Mouse (Mus musculus) urinary bladder, adult 2 months (tissue): Measurements from ENCODE around the gene Smarcb1. TPM values are rescaled to one million over a fixed set of nuclear protein-coding genes. Genes with fewer than 3 reads are reported as not detected.
"Not testable (repeated sequence)": the region's sequence is repeated elsewhere in the genome, so short reads cannot be mapped to it uniquely, and the experiment has no call there.

ENCODE experiments used
- DNase-seq: peaks from one replicate; pipeline ENCODE4 v3.0.0; 2022; ENCODE audit warnings: low spot score
- polyA plus RNA-seq: library from polyadenylated mRNA; depleted of rRNA; stranded (reverse); fragments of >200 nt; gene quantifications from 2 replicates; pipeline ENCODE4 v1.2.3, GENCODE M21; 2012

The Smarcb1 gene
- polyA plus RNA-seq, 1 experiment = 41.7 TPM

- no peak for DNase-seq
Measured at GRCm38 (mm10) chr10:75889406-75890153, 31.8 kb downstream of the Smarcb1 start.

GRCm38 (mm10) chr10:75887504-75887903 is 33.9 kb downstream of the Smarcb1 start:
- DNase-seq = not testable (repeated sequence)

GRCm38 (mm10) chr10:75884742-75885141 is 36.7 kb downstream of the Smarcb1 start:
- DNase-seq = no peak

DNA sequence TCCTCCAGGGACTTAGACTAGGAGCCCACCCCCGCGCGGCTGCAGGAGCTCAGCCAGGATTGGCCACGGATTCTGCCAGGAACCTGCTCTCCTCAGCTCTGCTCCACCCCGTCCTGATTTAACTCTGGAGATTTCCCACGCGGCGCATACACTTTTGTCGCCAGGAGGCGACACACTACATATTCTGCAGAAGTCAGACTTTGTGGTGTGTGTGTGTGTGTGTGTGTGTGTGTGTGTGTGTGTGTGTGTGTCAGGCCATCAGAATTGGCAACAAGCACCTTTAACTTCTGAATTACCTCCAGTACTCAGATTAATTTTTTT is 38.2 kb downstream of the Smarcb1 start:
- DNase-seq = peak; percentile 58

GRCm38 (mm10) chr10:75882433-75883231 is 38.8 kb downstream of the Smarcb1 start:
- DNase-seq = no peak

DNA sequence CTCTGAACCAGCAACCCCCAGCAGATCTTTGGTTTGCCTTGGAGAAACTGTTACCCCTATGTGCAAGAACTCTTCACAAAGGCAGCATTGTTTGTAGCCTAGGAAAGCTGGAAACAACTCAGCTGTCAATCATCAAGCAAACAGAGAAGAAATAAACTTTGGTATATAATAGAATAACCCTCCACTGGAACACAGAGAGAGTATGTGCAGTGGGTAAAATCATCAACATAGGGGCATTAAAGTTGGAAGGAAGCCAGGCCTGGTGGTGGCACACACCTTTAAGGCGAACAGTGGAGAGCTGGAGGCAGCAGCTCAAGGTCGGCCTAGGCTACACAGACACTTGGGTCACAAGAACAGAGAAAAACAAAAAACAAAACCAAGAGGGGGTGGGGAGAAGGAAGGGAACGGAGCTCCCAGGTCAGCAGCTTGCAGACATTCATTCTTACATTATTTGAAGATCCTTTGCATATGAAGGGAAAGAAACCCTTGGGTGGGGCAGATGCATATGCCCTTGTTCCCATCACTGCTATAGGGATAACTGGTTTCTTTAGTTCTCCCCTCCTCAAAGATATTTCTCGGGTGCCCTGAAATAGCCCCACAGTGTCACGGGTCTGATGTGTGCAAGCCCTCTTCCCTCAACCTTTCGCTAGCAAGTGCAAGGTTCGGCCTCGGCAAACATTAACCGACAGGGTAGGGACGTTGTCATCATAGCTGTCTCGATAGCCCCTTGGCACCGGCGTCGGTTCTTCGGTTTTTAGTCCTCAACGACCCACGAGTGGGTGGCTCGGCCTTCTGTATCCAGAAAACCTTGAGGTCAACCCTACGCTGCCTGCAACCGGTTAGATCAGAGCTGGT is 39.6 kb downstream of the Smarcb1 start:
- DNase-seq = no peak

- no peak for DNase-seq
Measured at GRCm38 (mm10) chr10:75880771-75881577, 40.4 kb downstream of the Smarcb1 start.

DNA sequence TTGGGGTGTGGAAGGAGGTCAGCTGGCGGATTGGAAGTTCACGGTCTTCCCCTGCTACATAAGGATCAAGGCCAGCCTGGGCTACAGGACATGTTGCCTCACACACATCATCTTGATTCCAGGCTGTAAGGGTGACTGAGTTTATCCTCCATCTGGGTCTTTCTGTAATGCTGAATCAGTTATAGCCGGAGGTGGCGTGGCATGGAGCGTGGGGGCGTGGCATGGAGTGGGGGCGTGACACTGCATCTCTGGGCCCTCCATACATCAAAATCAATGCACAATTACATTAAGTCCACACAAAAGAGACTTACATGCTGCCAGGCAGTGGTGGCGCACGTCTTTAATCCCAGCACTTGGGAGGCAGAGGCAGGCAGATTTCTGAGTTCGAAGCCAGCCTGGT is 41.1 kb downstream of the Smarcb1 start:
- no peak for DNase-seq

DNA sequence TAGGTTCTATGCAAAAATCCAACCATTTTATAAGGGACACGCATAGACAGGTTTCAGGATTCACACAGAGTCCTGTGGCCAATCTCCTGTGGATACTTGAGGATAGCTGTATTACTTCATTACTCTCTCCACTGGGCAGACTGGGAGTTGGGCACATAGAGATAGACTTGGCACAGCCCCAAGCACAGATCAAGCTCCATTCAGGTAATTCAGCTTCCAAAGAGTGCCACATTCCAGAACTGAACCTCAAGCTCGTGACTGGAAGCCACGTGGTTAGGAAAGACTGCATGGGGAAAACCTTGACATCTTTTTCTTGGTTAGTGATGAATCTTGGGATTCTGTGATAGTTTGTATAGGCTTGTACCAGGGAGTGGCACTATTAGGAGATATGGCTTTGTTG is 42.6 kb downstream of the Smarcb1 start:
- no peak for DNase-seq

- no peak for DNase-seq
Measured at GRCm38 (mm10) chr10:75873543-75874170, 47.8 kb downstream of the Smarcb1 start.

DNA sequence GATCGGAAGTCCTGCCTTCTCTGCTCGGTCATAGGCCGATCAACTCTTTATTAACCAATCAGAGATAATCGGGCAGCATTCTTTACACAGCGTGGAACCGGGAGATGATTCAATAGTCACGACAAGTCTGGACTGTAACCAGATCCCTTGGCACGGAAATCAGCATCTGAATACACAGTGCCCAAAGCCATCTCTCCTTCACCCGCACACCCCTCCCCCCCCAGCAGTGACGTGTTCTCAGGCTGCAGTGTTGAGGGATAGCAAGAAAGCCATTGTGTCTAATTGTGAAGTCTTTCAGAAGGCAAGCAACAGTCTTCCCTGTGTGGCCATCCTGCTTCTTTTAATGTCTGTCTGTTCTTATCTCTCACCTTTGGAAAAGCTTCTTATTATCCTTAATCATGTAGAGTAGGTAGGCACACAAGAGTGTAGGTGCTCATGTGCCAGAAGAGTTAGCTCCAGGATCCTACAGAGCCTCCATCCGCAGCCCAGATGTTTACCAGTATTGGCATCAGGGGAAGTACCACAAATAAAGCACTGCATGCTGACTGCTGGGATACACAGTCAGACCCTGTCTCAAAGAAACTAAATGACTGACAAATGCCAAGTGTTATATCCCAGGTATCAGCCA is 48.4 kb downstream of the Smarcb1 start:
- no peak for DNase-seq

GRCm38 (mm10) chr10:75872025-75872914 is 49.1 kb downstream of the Smarcb1 start:
- no peak for DNase-seq

- DNase-seq = no peak
Measured at GRCm38 (mm10) chr10:75861587-75861986, 59.8 kb downstream of the Smarcb1 start.

- no peak for DNase-seq
Measured at GRCm38 (mm10) chr10:75860746-75861145, 60.7 kb downstream of the Smarcb1 start.

DNA sequence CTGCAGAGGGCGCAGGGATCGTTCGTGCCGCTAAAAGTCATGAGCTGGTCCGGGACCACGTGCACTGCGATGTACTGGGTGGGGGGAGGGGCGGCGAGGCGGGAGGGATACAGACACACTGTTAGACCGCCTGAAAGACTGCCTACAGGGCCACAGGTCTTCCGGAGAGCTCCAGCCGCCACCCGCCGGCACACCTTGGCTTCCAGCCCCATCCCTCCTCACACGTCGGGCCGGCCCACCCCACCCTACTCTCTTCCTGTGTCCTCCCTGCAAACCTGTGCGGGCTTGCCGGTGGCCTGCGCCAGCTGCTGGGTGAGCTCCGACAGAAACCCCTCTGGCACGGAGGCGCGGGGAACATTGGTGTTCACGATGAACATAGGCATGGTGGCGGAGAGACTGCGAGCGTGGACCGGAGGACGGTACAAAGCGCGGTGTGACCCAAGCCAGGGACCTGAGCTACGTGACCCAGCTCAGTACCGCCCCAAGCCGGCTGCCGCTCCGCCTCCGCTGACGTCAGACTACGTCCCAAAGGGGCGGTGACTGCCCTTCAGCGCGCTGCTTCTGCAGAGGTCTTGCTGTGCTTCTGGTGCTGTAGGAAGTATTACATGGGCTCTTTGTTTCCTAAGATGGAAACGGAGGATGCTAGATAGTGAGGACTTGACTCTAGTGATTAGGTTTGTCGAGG is 61.5 kb downstream of the Smarcb1 start, which contains the start of gene Mif:
Mif (minus strand) TSS at position 455 of the 685 bp plus-strand sequence.
- peak; percentile 79 for DNase-seq

- no peak for DNase-seq
Measured at GRCm38 (mm10) chr10:75859107-75859746, 62.2 kb downstream of the Smarcb1 start.

GRCm38 (mm10) chr10:75857598-75857997 is 63.8 kb downstream of the Smarcb1 start:
- no peak for DNase-seq

DNA sequence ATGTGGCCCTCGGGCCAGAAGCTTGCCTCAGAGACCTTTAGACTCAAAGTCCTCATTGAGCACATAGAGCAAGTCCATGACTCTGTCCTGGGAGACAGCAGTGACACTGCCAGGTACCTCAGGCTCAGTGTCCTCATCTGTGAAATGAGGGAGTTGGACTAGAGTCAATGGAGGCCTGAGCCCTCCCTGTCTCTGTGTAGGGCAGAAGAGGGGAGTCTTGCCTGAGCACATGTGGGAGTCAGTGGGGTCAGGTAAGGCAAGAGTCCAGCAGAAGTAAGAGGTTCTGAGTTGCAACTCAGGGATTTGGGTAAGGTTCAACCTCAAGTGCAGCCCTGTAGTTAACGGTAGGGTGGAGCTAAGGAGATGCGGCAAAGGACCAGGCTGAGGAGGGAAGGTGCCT is 64.4 kb downstream of the Smarcb1 start:
- DNase-seq = no peak
